Mouse (Mus musculus) C2C12 (cell line): ENCODE measurements at regions not wholly inside any gene's neighbourhood (a gene's known extent, or its start where the extent isn't known, plus 50 kb on each side); places are given as distances from the start of the nearest gene placed in this dataset.

Source experiments
- CTCF ChIP-seq: IDR thresholded peaks from one replicate; pipeline ENCODE4 v1.5.1; 2011; ENCODE audit not compliant: control insufficient read depth, insufficient read depth, insufficient read length
- MAX ChIP-seq: IDR thresholded peaks from one replicate; pipeline ENCODE4 v1.6.1; 2011; ENCODE audit warnings: mild to moderate bottlenecking, control low read depth
- MYOD1 ChIP-seq: IDR thresholded peaks from one replicate; pipeline ENCODE4 v1.6.1; 2011; ENCODE audit warnings: low read depth; ENCODE audit not compliant: control insufficient read depth, insufficient read length

DNA sequence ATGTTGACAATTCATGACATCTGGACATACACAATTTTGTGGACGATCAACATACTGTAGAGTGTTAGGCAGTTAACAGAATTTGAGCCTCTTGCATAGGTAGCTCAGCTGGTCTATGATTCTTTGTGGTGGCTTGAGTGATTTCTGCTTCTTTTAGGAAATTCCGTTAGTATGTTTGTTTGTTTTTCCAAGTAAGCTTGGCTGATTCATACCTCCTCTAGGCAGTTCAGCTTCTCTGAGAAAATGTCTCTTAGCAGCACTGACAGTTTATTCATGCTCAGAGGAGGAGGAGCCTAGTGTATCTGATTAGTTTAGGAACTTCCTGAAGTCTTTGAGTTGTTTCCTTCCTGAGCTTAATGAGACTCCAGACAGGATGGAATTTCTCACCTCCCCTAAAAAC lies 321.7 kb upstream of the A1bg start:
- no peak for TF ChIP-seq CTCF
- TF ChIP-seq MAX = no peak
- TF ChIP-seq MYOD1 = no peak
